Comparison of ENCODE assay signal across 17 mouse cellular contexts in genomic region chr2:158178139-158178538, GRCm38 (mm10). TPM values are rescaled to one million over a fixed set of nuclear protein-coding genes. Genes with fewer than 3 reads are reported as not detected.
A peak's percentile ranks its signal among the peaks of the same experiment; 100 is the strongest.
DNase-seq lines count a peak whose midpoint lies in the region; ATAC-seq lines count a peak whose summit lies in the region.
"Had no signal": no experiment of that assay in that cellular context is flagged by ENCODE, and none has a peak within 500 bp of the region (broad histone marks: within the 10 kb centered on the region; RNA-seq: fewer than 3 reads in every experiment).

No protein-coding gene starts in this region.

- no peak overlapping the region for H3K9ac ChIP-seq in heart, embryonic 15.5 days
- no peak overlapping the region for H3K9ac ChIP-seq in midbrain, embryonic 14.5 days (replicated peaks; ENCODE audit: low read length)
- H3K9ac ChIP-seq in midbrain, embryonic 16.5 days (ENCODE audit: low read depth, low read length), result no peak overlapping the region
- no peak overlapping the region for H3K9ac ChIP-seq in hindbrain, embryonic 15.5 days
- H3K9ac ChIP-seq in neural tube, embryonic 15.5 days (replicated peaks), result no peak overlapping the region

- H3K27ac ChIP-seq in heart, embryonic 15.5 days, result 0 out of 2 replicates have a peak overlapping the region, but pooled peaks have one; percentile 61
- peak overlapping the region; percentile 16; the same call in 1 of the 2 replicates for H3K27ac ChIP-seq in midbrain, embryonic 14.5 days (replicated peaks; ENCODE audit: low read depth, low read length)
- H3K27ac ChIP-seq in midbrain, embryonic 16.5 days (ENCODE audit: low read length), result no peak overlapping the region
- peak overlapping the region; percentile 53 for H3K27ac ChIP-seq in hindbrain, embryonic 15.5 days (replicated peaks)
- peak overlapping the region; percentile 54; the same call in 1 of the 2 replicates for H3K27ac ChIP-seq in neural tube, embryonic 15.5 days (replicated peaks)
- H3K27ac ChIP-seq: embryonic facial prominence, embryonic 12.5 days; lung, embryonic 15.5 days had no signal

- no peaks in the 10 kb centered on the region for H3K36me3 ChIP-seq in heart, embryonic 15.5 days
- H3K36me3 ChIP-seq in midbrain, embryonic 14.5 days (ENCODE audit: control insufficient read depth, insufficient read depth, low read length), result no peaks in the 10 kb centered on the region
- H3K36me3 ChIP-seq in midbrain, embryonic 16.5 days (ENCODE audit: control insufficient read depth, insufficient read depth, low read length), result no peaks in the 10 kb centered on the region
- H3K36me3 ChIP-seq in hindbrain, embryonic 15.5 days, result no peaks in the 10 kb centered on the region
- H3K36me3 ChIP-seq in neural tube, embryonic 15.5 days, result no peaks in the 10 kb centered on the region
- H3K36me3 ChIP-seq: embryonic facial prominence, embryonic 12.5 days; lung, embryonic 15.5 days had no signal

- no peaks in the 10 kb centered on the region for H3K9me3 ChIP-seq in heart, embryonic 15.5 days (replicated peaks)
- no peaks in the 10 kb centered on the region for H3K9me3 ChIP-seq in midbrain, embryonic 14.5 days (ENCODE audit: control insufficient read depth, low read length)
- no peaks in the 10 kb centered on the region for H3K9me3 ChIP-seq in midbrain, embryonic 16.5 days (replicated peaks; ENCODE audit: control insufficient read depth, low read length, poor library complexity, severe bottlenecking)
- no peaks in the 10 kb centered on the region for H3K9me3 ChIP-seq in hindbrain, embryonic 15.5 days
- no peaks in the 10 kb centered on the region for H3K9me3 ChIP-seq in neural tube, embryonic 15.5 days (replicated peaks)
- H3K9me3 ChIP-seq: embryonic facial prominence, embryonic 12.5 days; lung, embryonic 15.5 days had no signal

- DNase-seq in heart, adult 18-20 months, result no peak
- no peak for DNase-seq in midbrain, embryonic 14.5 days
- no peak for DNase-seq in layer of hippocampus, adult 11-12 months (ENCODE audit: low spot score)
- DNase-seq: adrenal gland, adult 8-10 months; cerebellum, adult 11-12 months; heart, adult 2 months; kidney, postnatal 14 days; left cerebral cortex, postnatal 4 days; right cerebral cortex, postnatal 14 days had no signal

- no peak overlapping the region for H3K4me2 ChIP-seq in heart, embryonic 15.5 days
- H3K4me2 ChIP-seq in midbrain, embryonic 14.5 days (ENCODE audit: low read length), result no peak overlapping the region
- no peak overlapping the region for H3K4me2 ChIP-seq in midbrain, embryonic 16.5 days (ENCODE audit: low read length)
- H3K4me2 ChIP-seq in hindbrain, embryonic 15.5 days, result no peak overlapping the region
- no peak overlapping the region for H3K4me2 ChIP-seq in neural tube, embryonic 15.5 days

- no peak for ATAC-seq in heart, embryonic 15.5 days (replicated peaks; ENCODE audit: insufficient number of reproducible peaks, insufficient read depth, low FRiP score, low read depth)
- ATAC-seq in midbrain, embryonic 14.5 days (ENCODE audit: low FRiP score, low TSS enrichment), result no peak
- no peak for ATAC-seq in midbrain, embryonic 16.5 days
- ATAC-seq in hindbrain, embryonic 15.5 days (ENCODE audit: low FRiP score, low read depth), result no peak
- ATAC-seq in neural tube, embryonic 15.5 days (ENCODE audit: low FRiP score), result no peak

- H3K4me3 ChIP-seq in heart, embryonic 15.5 days, result no peak overlapping the region
- no peak overlapping the region for H3K4me3 ChIP-seq in midbrain, embryonic 14.5 days (replicated peaks; ENCODE audit: low read depth, low read length)
- H3K4me3 ChIP-seq in midbrain, embryonic 16.5 days (ENCODE audit: low read depth, low read length), result no peak overlapping the region
- H3K4me3 ChIP-seq in hindbrain, embryonic 15.5 days, result no peak overlapping the region
- no peak overlapping the region for H3K4me3 ChIP-seq in neural tube, embryonic 15.5 days (replicated peaks)
- H3K4me3 ChIP-seq: myocyte had no signal

- H3K27me3 ChIP-seq in heart, embryonic 15.5 days, result no peaks in the 10 kb centered on the region
- H3K27me3 ChIP-seq in midbrain, embryonic 14.5 days (ENCODE audit: control insufficient read depth, insufficient read depth, low read length), result no peaks in the 10 kb centered on the region
- no peaks in the 10 kb centered on the region for H3K27me3 ChIP-seq in midbrain, embryonic 16.5 days (ENCODE audit: control insufficient read depth, insufficient read depth, low read depth, low read length)
- no peaks in the 10 kb centered on the region for H3K27me3 ChIP-seq in hindbrain, embryonic 15.5 days
- no peaks in the 10 kb centered on the region for H3K27me3 ChIP-seq in neural tube, embryonic 15.5 days (replicated peaks)
- H3K27me3 ChIP-seq: embryonic facial prominence, embryonic 12.5 days; lung, embryonic 15.5 days had no signal

- 79% methylated on average over 4 of the region's 4 CpGs for WGBS in heart, embryonic 15.5 days
- 69% methylated on average over 4 of the region's 4 CpGs for WGBS in midbrain, embryonic 14.5 days
- 63% methylated on average over 4 of the region's 4 CpGs for WGBS in midbrain, embryonic 16.5 days
- 73% methylated on average over 4 of the region's 4 CpGs for WGBS in hindbrain, embryonic 15.5 days
- WGBS in neural tube, embryonic 15.5 days, result 67% methylated on average over 4 of the region's 4 CpGs

- peaks cover 41% of the 10 kb centered on the region for H3K4me1 ChIP-seq in heart, embryonic 15.5 days (replicated peaks)
- peaks cover 17% of the 10 kb centered on the region; the same call in 1 of the 2 replicates for H3K4me1 ChIP-seq in midbrain, embryonic 14.5 days (ENCODE audit: control insufficient read depth, insufficient read depth, low read length)
- peaks cover 24% of the 10 kb centered on the region for H3K4me1 ChIP-seq in midbrain, embryonic 16.5 days (ENCODE audit: control insufficient read depth, insufficient read depth, low read length)
- peaks cover 45% of the 10 kb centered on the region for H3K4me1 ChIP-seq in hindbrain, embryonic 15.5 days (replicated peaks)
- peaks cover 46% of the 10 kb centered on the region for H3K4me1 ChIP-seq in neural tube, embryonic 15.5 days

RNA-seq across cellular contexts. Expression of gene Tgm2, which starts 31.9 kb away (rescaled TPM):
- 208 and 228 TPM in 2 replicates for polyA plus RNA-seq in heart, embryonic 15.5 days (2015; fragmentation: Nextera tagmentation; extraction: Ambion mirVana)
- 100 to 1,000 TPM; 247 to 266 TPM for total RNA-seq in heart, adult 18-20 months (2021)
- 0.77 and 6.8 TPM in 2 replicates for polyA plus RNA-seq in midbrain, embryonic 14.5 days (2014; fragmentation: Nextera tagmentation; extraction: Ambion mirVana)
- polyA plus RNA-seq in midbrain, embryonic 16.5 days (2015; fragmentation: Nextera tagmentation; extraction: Ambion mirVana), result 7.0 and 7.1 TPM in 2 replicates
- 8.6 and 10.8 TPM in 2 replicates for polyA plus RNA-seq in hindbrain, embryonic 15.5 days (2015; fragmentation: Nextera tagmentation; extraction: Ambion mirVana)
- polyA plus RNA-seq in neural tube, embryonic 15.5 days (2015; fragmentation: Nextera tagmentation; extraction: Ambion mirVana), result 7.8 and 13.9 TPM in 2 replicates

RNA-seq across cellular contexts. Expression of gene D630003M21Rik, which starts 50.9 kb away (rescaled TPM):
- 2.1 and 2.4 TPM in 2 replicates for polyA plus RNA-seq in heart, embryonic 15.5 days (2015; fragmentation: Nextera tagmentation; extraction: Ambion mirVana)
- 1 to 10 TPM; 5.1 to 5.4 TPM for total RNA-seq in heart, adult 18-20 months (2021)
- polyA plus RNA-seq in midbrain, embryonic 14.5 days (2014; fragmentation: Nextera tagmentation; extraction: Ambion mirVana), result 0.97 and 1.4 TPM in 2 replicates
- 1.7 and 1.8 TPM in 2 replicates for polyA plus RNA-seq in midbrain, embryonic 16.5 days (2015; fragmentation: Nextera tagmentation; extraction: Ambion mirVana)
- 1.8 and 2.4 TPM in 2 replicates for polyA plus RNA-seq in hindbrain, embryonic 15.5 days (2015; fragmentation: Nextera tagmentation; extraction: Ambion mirVana)
- polyA plus RNA-seq in neural tube, embryonic 15.5 days (2015; fragmentation: Nextera tagmentation; extraction: Ambion mirVana), result 2.4 and 2.5 TPM in 2 replicates
- total RNA-seq: common myeloid progenitor, adult 5-6 weeks had no signal

Comparison
In these comparisons a context has a peak if more than half of its experiments do, and no peak if none do; other contexts are left out.
1. RNA of gene Tgm2, which starts 31.9 kb away (polyA plus RNA-seq): 208 to 228 TPM in heart, embryonic 15.5 days; 8.6 to 10.8 TPM in hindbrain, embryonic 15.5 days, 7.8 to 13.9 TPM in neural tube, embryonic 15.5 days, 7.0 to 7.1 TPM in midbrain, embryonic 16.5 days and 0.77 to 6.8 TPM in midbrain, embryonic 14.5 days; every median in the first group is over 10 times any median in the second.